10 mouse cellular contexts compared by ENCODE assay signal in the genomic region with DNA sequence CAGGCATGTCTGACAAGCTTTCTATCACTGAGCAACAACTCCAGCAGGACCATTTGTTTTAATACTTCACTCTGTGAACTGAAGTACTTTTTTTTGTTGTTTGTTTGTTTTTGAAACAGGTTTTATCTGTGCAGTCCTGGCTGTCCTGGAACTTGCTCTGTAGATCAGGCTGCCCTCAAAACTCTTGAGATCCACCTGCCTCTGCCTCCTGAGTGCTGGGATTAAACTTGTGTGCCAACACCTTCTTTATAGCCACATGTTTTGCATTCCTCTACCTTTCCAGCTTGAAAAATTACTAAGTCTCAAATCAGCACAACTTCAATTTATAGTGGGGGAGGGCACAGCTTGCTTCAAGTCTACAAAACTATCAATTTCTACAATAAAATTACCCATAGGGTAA. TPM values are rescaled to one million over a fixed set of nuclear protein-coding genes. Genes with fewer than 3 reads are reported as not detected.
DNase-seq lines count a peak whose midpoint lies in the region; ATAC-seq and TF ChIP-seq lines count a peak whose summit lies in the region.
"Had no signal": no experiment of that assay in that cellular context is flagged by ENCODE, and none has a peak within 500 bp of the region (broad histone marks: within the 10 kb centered on the region; RNA-seq: fewer than 3 reads in every experiment).

No protein-coding gene starts in this region.

- TF ChIP-seq POLR2A in heart, adult 2 months (IDR thresholded peaks at IDR 0.05; ENCODE audit: insufficient read depth, low read depth, low read length), result no peak

- peaks cover 2% of the 10 kb centered on the region; the same call in 1 of the 2 replicates for H3K79me2 ChIP-seq in heart, adult 2 months (replicated peaks; ENCODE audit: control insufficient read depth, insufficient read depth, low read length)

- H3K4me1 ChIP-seq in heart, adult 2 months (ENCODE audit: control insufficient read depth, insufficient read depth, low read length), result peaks cover 16% of the 10 kb centered on the region
- peaks cover 62% of the 10 kb centered on the region for H3K4me1 ChIP-seq in E14TG2a.4 (replicated peaks; ENCODE audit: low read depth, low read length)
- peaks cover 40% of the 10 kb centered on the region for H3K4me1 ChIP-seq in hindbrain, embryonic 10.5 days (replicated peaks)
- H3K4me1 ChIP-seq in liver, postnatal 0 days (ENCODE audit: insufficient read depth), result peaks cover 21% of the 10 kb centered on the region

- TF ChIP-seq EP300 in heart, adult 2 months (IDR thresholded peaks at IDR 0.05; ENCODE audit: insufficient read depth, low read depth, low read length), result no peak
- no peak for TF ChIP-seq EP300 in liver, postnatal 0 days (IDR thresholded peaks at IDR 0.05; ENCODE audit: low read depth)

- H3K36me3 ChIP-seq in heart, adult 2 months (ENCODE audit: control insufficient read depth, insufficient read depth, low read length), result peaks cover 37% of the 10 kb centered on the region
- peaks cover 18% of the 10 kb centered on the region; the same call in 1 of the 2 replicates for H3K36me3 ChIP-seq in E14TG2a.4 (ENCODE audit: insufficient read depth, low read length)
- H3K36me3 ChIP-seq in hindbrain, embryonic 10.5 days, result no peaks in the 10 kb centered on the region
- H3K36me3 ChIP-seq in liver, postnatal 0 days (replicated peaks; ENCODE audit: insufficient read depth, low read length), result no peaks in the 10 kb centered on the region

- H3K9ac ChIP-seq in heart, adult 2 months (ENCODE audit: low read depth, low read length), result no peak overlapping the region
- 0 out of 2 replicates have a peak overlapping the region, but pooled peaks have one; percentile 11 for H3K9ac ChIP-seq in liver, postnatal 0 days (replicated peaks)

- peak overlapping the region; percentile 75 for H3K4me2 ChIP-seq in liver, postnatal 0 days (ENCODE audit: low read depth, low read length)

- peak overlapping the region; percentile 96 for H3K27ac ChIP-seq in heart, adult 2 months
- no peak overlapping the region for H3K27ac ChIP-seq in hindbrain, embryonic 10.5 days
- 0 out of 2 replicates have a peak overlapping the region, but pooled peaks have one; percentile 31 for H3K27ac ChIP-seq in liver, postnatal 0 days (ENCODE audit: low read depth)

- no peak for ATAC-seq in liver, postnatal 0 days
- no peak for ATAC-seq in erythroid progenitor cell, adult 5-6 weeks (replicated peaks; ENCODE audit: low FRiP score, poor library complexity, severe bottlenecking)

- peak overlapping the region; percentile 77; the same call in 1 of the 2 replicates for H3K4me3 ChIP-seq in heart, adult 2 months
- peak overlapping the region; percentile 95 for H3K4me3 ChIP-seq in E14TG2a.4 (replicated peaks; ENCODE audit: low read length)
- peak overlapping the region; percentile 88 for H3K4me3 ChIP-seq in hindbrain, embryonic 10.5 days
- H3K4me3 ChIP-seq in liver, postnatal 0 days (ENCODE audit: low read depth, low read length), result peak overlapping the region; percentile 84

- intact Hi-C loops in heart, adult 2 months (cut with DNase I), result loop anchor here (2.0 to 10.0 kb wide), 2 partner anchors 16 to 430 kb away; no protein-coding TSS in a partner anchor

- DNase-seq in heart, adult 2 months, result no peak
- DNase-seq in heart, adult 18-20 months, result no peak
- DNase-seq in hindbrain, embryonic 10.5 days (ENCODE audit: low spot score), result no peak
- no peak for DNase-seq in liver, postnatal 0 days
- DNase-seq in right cerebral cortex, postnatal 25 days, result no peak
- DNase-seq in cerebellum, adult 8-10 months, result no peak
- DNase-seq: B cell, adult 2 months; gastrocnemius, postnatal 14 days had no signal

- TF ChIP-seq CTCF in heart, adult 2 months (IDR thresholded peaks at IDR 0.05), result no peak
- TF ChIP-seq CTCF in E14TG2a.4 (conservative IDR thresholded peaks at IDR 0.05; ENCODE audit: low read length), result no peak
- TF ChIP-seq CTCF in liver, postnatal 0 days (IDR thresholded peaks at IDR 0.05; ENCODE audit: low read depth), result no peak

- no peaks in the 10 kb centered on the region for H3K27me3 ChIP-seq in heart, adult 2 months (ENCODE audit: control insufficient read depth, insufficient read depth, low read length)
- H3K27me3 ChIP-seq in E14TG2a.4 (ENCODE audit: insufficient read depth, low read length), result 0 out of 2 replicates have a peak, but pooled peaks cover 5% of the 10 kb centered on the region
- 0 out of 2 replicates have a peak, but pooled peaks cover 4% of the 10 kb centered on the region for H3K27me3 ChIP-seq in hindbrain, embryonic 10.5 days (ENCODE audit: insufficient read depth, poor library complexity, severe bottlenecking)
- H3K27me3 ChIP-seq in liver, postnatal 0 days (ENCODE audit: insufficient read depth, low read length), result no peaks in the 10 kb centered on the region

- H3K9me3 ChIP-seq in E14TG2a.4 (ENCODE audit: low read length), result no peaks in the 10 kb centered on the region
- no peaks in the 10 kb centered on the region for H3K9me3 ChIP-seq in hindbrain, embryonic 10.5 days
- no peaks in the 10 kb centered on the region for H3K9me3 ChIP-seq in liver, postnatal 0 days (ENCODE audit: low read length)

RNA-seq across cellular contexts. Expression of a gene that starts 31.0 kb away (rescaled TPM):
- total RNA-seq in heart, adult 2 months (2021), result under 1 TPM in 1 of 2 experiments, not detected in 1; 0.30 TPM
- polyA plus RNA-seq in heart, adult 2 months (2012; rRNA removed), result 0.23 TPM in 1 of 2 replicates, not detected in the other
- total RNA-seq in heart, adult 18-20 months (2021), result not detected
- 2.6 and 2.8 TPM in 2 replicates for polyA plus RNA-seq in hindbrain, embryonic 10.5 days (2016; fragmentation: Nextera tagmentation; extraction: Ambion mirVana)
- polyA plus RNA-seq in liver, postnatal 0 days (2015; fragmentation: Nextera tagmentation; extraction: Ambion mirVana), result 0.14 and 0.19 TPM in 2 replicates
- total RNA-seq in erythroid progenitor cell, adult 5-6 weeks (2015; ENCODE audit: low replicate concordance), result not detected in 2 replicates
- total RNA-seq in erythroid progenitor cell, adult 5-6 weeks (2017; ENCODE audit: low replicate concordance), result not detected in 2 replicates
- total RNA-seq: gastrocnemius, postnatal 14 days had no signal

RNA-seq across cellular contexts. Expression of a gene that starts 31.1 kb away (rescaled TPM):
- 1 to 10 TPM; 5.0 to 7.0 TPM for total RNA-seq in heart, adult 2 months (2021)
- 4.2 and 7.2 TPM in 2 replicates for polyA plus RNA-seq in heart, adult 2 months (2012; rRNA removed)
- total RNA-seq in heart, adult 18-20 months (2021), result 1 to 10 TPM; 4.2 to 6.5 TPM
- polyA plus RNA-seq in hindbrain, embryonic 10.5 days (2016; fragmentation: Nextera tagmentation; extraction: Ambion mirVana), result 4.4 and 4.9 TPM in 2 replicates
- polyA plus RNA-seq in liver, postnatal 0 days (2015; fragmentation: Nextera tagmentation; extraction: Ambion mirVana), result 0.56 and 0.59 TPM in 2 replicates
- 1.1 and 1.7 TPM in 2 replicates for total RNA-seq in erythroid progenitor cell, adult 5-6 weeks (2015; ENCODE audit: low replicate concordance)
- 1.3 and 2.2 TPM in 2 replicates for total RNA-seq in erythroid progenitor cell, adult 5-6 weeks (2017; ENCODE audit: low replicate concordance)
